Mouse (Mus musculus): ENCODE results near the gene Rsc1a1. TPM values are rescaled to one million over a fixed set of nuclear protein-coding genes. Genes with fewer than 3 reads are reported as not detected.

Rsc1a1 gene
- polyA plus RNA-seq, 1 experiment from 2014 or later = not detected

- no peak overlapping the region for H3K27ac ChIP-seq (ENCODE audit: low read length)
- no peaks in the 10 kb centered on the region; the same call in 1 of the 2 replicates for H3K36me3 ChIP-seq (ENCODE audit: control insufficient read depth, insufficient read depth, low read length)
- H3K27me3 ChIP-seq (ENCODE audit: control insufficient read depth, insufficient read depth, low read length) = no peaks in the 10 kb centered on the region
- no peak overlapping the region for H3K4me3 ChIP-seq (replicated peaks; ENCODE audit: low read length)
- no peak overlapping the region for H3K4me2 ChIP-seq (ENCODE audit: low read depth, low read length)
- WGBS = 77% methylated on average over 25 of the region's 25 CpGs
- ATAC-seq (ENCODE audit: insufficient read depth, low FRiP score) = 0 out of 2 replicates have a peak, but pooled peaks have one; percentile 25
- H3K9ac ChIP-seq (ENCODE audit: low read length) = no peak overlapping the region
- H3K9me3 ChIP-seq (replicated peaks; ENCODE audit: control insufficient read depth, low read length) = no peaks in the 10 kb centered on the region
- peaks cover 10% of the 10 kb centered on the region for H3K4me1 ChIP-seq (ENCODE audit: control insufficient read depth, insufficient read depth, low read length)
Measured at GRCm38 (mm10) chr4:141641961-141642811, 43.2 kb downstream of the Rsc1a1 start.

DNA sequence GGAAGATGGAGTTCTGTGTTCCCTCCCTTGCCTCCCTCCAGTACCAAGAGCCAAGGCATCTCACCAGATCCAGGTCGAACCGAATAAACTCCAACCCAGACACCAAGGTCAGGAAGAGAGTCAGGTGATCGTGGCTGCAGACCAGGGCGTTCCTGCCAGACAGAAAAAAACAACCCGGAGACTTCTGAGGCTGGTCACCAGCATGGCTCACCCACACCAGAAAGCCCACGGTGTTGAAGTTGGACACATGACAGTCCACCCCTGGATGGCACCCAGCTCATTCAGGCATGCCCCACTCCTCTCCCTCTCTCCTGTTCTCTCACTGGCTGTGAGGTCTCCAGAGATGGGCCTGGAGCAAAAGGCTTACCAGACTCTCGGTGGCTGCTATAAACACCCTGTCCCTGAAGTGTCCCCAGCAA is 44.0 kb downstream of the Rsc1a1 start:
- H3K4me1 ChIP-seq (ENCODE audit: control insufficient read depth, insufficient read depth, low read length) = peaks cover 10% of the 10 kb centered on the region
- no peaks in the 10 kb centered on the region for H3K9me3 ChIP-seq (replicated peaks; ENCODE audit: control insufficient read depth, low read length)
- no peak for ATAC-seq (ENCODE audit: insufficient read depth, low FRiP score)
- H3K27ac ChIP-seq (ENCODE audit: low read length) = no peak overlapping the region
- H3K9ac ChIP-seq (ENCODE audit: low read length) = no peak overlapping the region
- WGBS = 84% methylated on average over 7 of the region's 7 CpGs
- H3K27me3 ChIP-seq (ENCODE audit: control insufficient read depth, insufficient read depth, low read length) = no peaks in the 10 kb centered on the region
- no peak overlapping the region for H3K4me3 ChIP-seq (replicated peaks; ENCODE audit: low read length)
- no peak overlapping the region for H3K4me2 ChIP-seq (ENCODE audit: low read depth, low read length)
- no peaks in the 10 kb centered on the region; the same call in 1 of the 2 replicates for H3K36me3 ChIP-seq (ENCODE audit: control insufficient read depth, insufficient read depth, low read length)

GRCm38 (mm10) chr4:141639474-141639873 is 45.9 kb downstream of the Rsc1a1 start:
- H3K9me3 ChIP-seq (replicated peaks; ENCODE audit: control insufficient read depth, low read length) = no peaks in the 10 kb centered on the region
- 76% methylated on average over 11 of the region's 11 CpGs for WGBS
- no peaks in the 10 kb centered on the region for H3K27me3 ChIP-seq (ENCODE audit: control insufficient read depth, insufficient read depth, low read length)
- peaks cover 10% of the 10 kb centered on the region for H3K4me1 ChIP-seq (ENCODE audit: control insufficient read depth, insufficient read depth, low read length)
- H3K4me3 ChIP-seq (replicated peaks; ENCODE audit: low read length) = no peak overlapping the region
- H3K4me2 ChIP-seq (ENCODE audit: low read depth, low read length) = no peak overlapping the region
- ATAC-seq (ENCODE audit: insufficient read depth, low FRiP score) = no peak
- H3K27ac ChIP-seq (ENCODE audit: low read length) = no peak overlapping the region
- no peak overlapping the region for H3K9ac ChIP-seq (ENCODE audit: low read length)
- no peaks in the 10 kb centered on the region; the same call in 1 of the 2 replicates for H3K36me3 ChIP-seq (ENCODE audit: control insufficient read depth, insufficient read depth, low read length)

GRCm38 (mm10) chr4:141636693-141637092 is 48.7 kb downstream of the Rsc1a1 start:
- Histone ChIP-seq H3K4me1 (ENCODE audit: control insufficient read depth, insufficient read depth, low read length) (no peaks in the 10 kb centered on the region; the same call in 1 of the 2 replicates), H3K4me3 (replicated peaks; ENCODE audit: low read length) (no peak overlapping the region), H3K27ac (ENCODE audit: low read length) (no peak overlapping the region), H3K36me3 (ENCODE audit: control insufficient read depth, insufficient read depth, low read length) (peaks cover 6% of the 10 kb centered on the region), H3K9ac (ENCODE audit: low read length) (no peak overlapping the region), H3K27me3 (ENCODE audit: control insufficient read depth, insufficient read depth, low read length) (no peaks in the 10 kb centered on the region), H3K9me3 (replicated peaks; ENCODE audit: control insufficient read depth, low read length) (no peaks in the 10 kb centered on the region), H3K4me2 (ENCODE audit: low read depth, low read length) (no peak overlapping the region)
- WGBS = 93% methylated on average over 5 of the region's 5 CpGs
- no peak for ATAC-seq (ENCODE audit: insufficient read depth, low FRiP score)

GRCm38 (mm10) chr4:141635991-141636390 is 49.4 kb downstream of the Rsc1a1 start:
- Histone ChIP-seq H3K4me3 (replicated peaks; ENCODE audit: low read length) (no peak overlapping the region), H3K9me3 (replicated peaks; ENCODE audit: control insufficient read depth, low read length) (no peaks in the 10 kb centered on the region), H3K36me3 (ENCODE audit: control insufficient read depth, insufficient read depth, low read length) (peaks cover 9% of the 10 kb centered on the region), H3K27me3 (ENCODE audit: control insufficient read depth, insufficient read depth, low read length) (no peaks in the 10 kb centered on the region), H3K4me1 (ENCODE audit: control insufficient read depth, insufficient read depth, low read length) (no peaks in the 10 kb centered on the region), H3K4me2 (ENCODE audit: low read depth, low read length) (no peak overlapping the region), H3K9ac (ENCODE audit: low read length) (no peak overlapping the region), H3K27ac (ENCODE audit: low read length) (no peak overlapping the region)
- ATAC-seq (ENCODE audit: insufficient read depth, low FRiP score) = no peak
- WGBS = 80% methylated on average over 9 of the region's 9 CpGs

Other genes with a start within 250 kb of the Rsc1a1 start
- gene Srarp, start 249.5 kb downstream of the Rsc1a1 start, polyA plus RNA-seq (2015; fragmentation: Nextera tagmentation; extraction: Ambion mirVana) = not detected in 2 replicates
- gene Zbtb17, start 240.9 kb downstream of the Rsc1a1 start, polyA plus RNA-seq (2015; fragmentation: Nextera tagmentation; extraction: Ambion mirVana) = 31.8 and 35.6 TPM in 2 replicates
- gene Spen, start 147.0 kb downstream of the Rsc1a1 start, polyA plus RNA-seq (2015; fragmentation: Nextera tagmentation; extraction: Ambion mirVana) = 6.2 and 7.2 TPM in 2 replicates
- 77.2 and 85.0 TPM in 2 replicates for gene Fblim1, start 79.5 kb downstream of the Rsc1a1 start, polyA plus RNA-seq (2015; fragmentation: Nextera tagmentation; extraction: Ambion mirVana)
- 2.7 and 3.8 TPM in 2 replicates for gene Tmem82, start 67.0 kb downstream of the Rsc1a1 start, polyA plus RNA-seq (2015; fragmentation: Nextera tagmentation; extraction: Ambion mirVana)
- 0.62 and 1.6 TPM in 2 replicates for gene Slc25a34, start 61.8 kb downstream of the Rsc1a1 start, polyA plus RNA-seq (2015; fragmentation: Nextera tagmentation; extraction: Ambion mirVana)
- gene Plekhm2, start 20.7 kb downstream of the Rsc1a1 start, polyA plus RNA-seq (2015; fragmentation: Nextera tagmentation; extraction: Ambion mirVana) = 4.4 and 6.3 TPM in 2 replicates
- gene Ddi2, start 37.8 kb upstream of the Rsc1a1 start, polyA plus RNA-seq (2015; fragmentation: Nextera tagmentation; extraction: Ambion mirVana) = 18.8 and 19.7 TPM in 2 replicates
- 5.8 and 8.0 TPM in 2 replicates for gene Agmat, start 61.1 kb upstream of the Rsc1a1 start, polyA plus RNA-seq (2015; fragmentation: Nextera tagmentation; extraction: Ambion mirVana)
- gene Dnajc16, start 105.3 kb upstream of the Rsc1a1 start, polyA plus RNA-seq (2015; fragmentation: Nextera tagmentation; extraction: Ambion mirVana) = 4.5 and 4.7 TPM in 2 replicates
- 23.7 and 25.8 TPM in 2 replicates for gene Casp9, start 108.0 kb upstream of the Rsc1a1 start, polyA plus RNA-seq (2015; fragmentation: Nextera tagmentation; extraction: Ambion mirVana)
- 754 and 1,267 TPM in 2 replicates for gene Cela2a, start 140.6 kb upstream of the Rsc1a1 start, polyA plus RNA-seq (2015; fragmentation: Nextera tagmentation; extraction: Ambion mirVana)
- 0.18 and 0.67 TPM in 2 replicates for gene Ctrc, start 160.8 kb upstream of the Rsc1a1 start, polyA plus RNA-seq (2015; fragmentation: Nextera tagmentation; extraction: Ambion mirVana)
- gene Efhd2, start 189.3 kb upstream of the Rsc1a1 start, polyA plus RNA-seq (2015; fragmentation: Nextera tagmentation; extraction: Ambion mirVana) = 108 and 110 TPM in 2 replicates

All from stomach, embryonic 16.5 days (tissue).